Mouse (Mus musculus): ENCODE measurements at regions not wholly inside any gene's neighbourhood (a gene's known extent, or its start where the extent isn't known, plus 50 kb on each side); places are given as distances from the start of the nearest gene placed in this dataset.

- TF ChIP-seq POLR2A (IDR thresholded peaks at IDR 0.05; ENCODE audit: borderline replicate concordance, extremely low read depth, insufficient read depth, insufficient read length, poor library complexity, severe bottlenecking), result no peak
- TF ChIP-seq CTCF (IDR thresholded peaks at IDR 0.05; ENCODE audit: borderline replicate concordance, extremely low read depth, insufficient read depth, insufficient read length), result no peak
- DNase-seq (ENCODE audit: low read depth), result peak; percentile 92
Measured at GRCm38 (mm10) chr10:71754799-71755198, 407.2 kb downstream of the Ipmk start.

GRCm38 (mm10) chr10:71778903-71779302, 431.3 kb downstream of the Ipmk start:
- no peak for TF ChIP-seq CTCF (IDR thresholded peaks at IDR 0.05; ENCODE audit: borderline replicate concordance, extremely low read depth, insufficient read depth, insufficient read length)
- no peak for TF ChIP-seq POLR2A (IDR thresholded peaks at IDR 0.05; ENCODE audit: borderline replicate concordance, extremely low read depth, insufficient read depth, insufficient read length, poor library complexity, severe bottlenecking)
- DNase-seq (ENCODE audit: low read depth), result no peak

GRCm38 (mm10) chr10:71789241-71789640, 441.7 kb downstream of the Ipmk start:
- no peak for TF ChIP-seq POLR2A (IDR thresholded peaks at IDR 0.05; ENCODE audit: borderline replicate concordance, extremely low read depth, insufficient read depth, insufficient read length, poor library complexity, severe bottlenecking)
- TF ChIP-seq CTCF (IDR thresholded peaks at IDR 0.05; ENCODE audit: borderline replicate concordance, extremely low read depth, insufficient read depth, insufficient read length), result no peak
- peak; percentile 63 for DNase-seq (ENCODE audit: low read depth)

GRCm38 (mm10) chr10:71789936-71790335, 442.4 kb downstream of the Ipmk start:
- no peak for TF ChIP-seq CTCF (IDR thresholded peaks at IDR 0.05; ENCODE audit: borderline replicate concordance, extremely low read depth, insufficient read depth, insufficient read length)
- TF ChIP-seq POLR2A (IDR thresholded peaks at IDR 0.05; ENCODE audit: borderline replicate concordance, extremely low read depth, insufficient read depth, insufficient read length, poor library complexity, severe bottlenecking), result no peak
- peak; percentile 46 for DNase-seq (ENCODE audit: low read depth)

GRCm38 (mm10) chr10:71798638-71799037, 451.1 kb downstream of the Ipmk start:
- TF ChIP-seq POLR2A (IDR thresholded peaks at IDR 0.05; ENCODE audit: borderline replicate concordance, extremely low read depth, insufficient read depth, insufficient read length, poor library complexity, severe bottlenecking), result no peak
- no peak for TF ChIP-seq CTCF (IDR thresholded peaks at IDR 0.05; ENCODE audit: borderline replicate concordance, extremely low read depth, insufficient read depth, insufficient read length)
- DNase-seq (ENCODE audit: low read depth), result no peak

GRCm38 (mm10) chr10:71802457-71802856, 454.9 kb downstream of the Ipmk start:
- no peak for TF ChIP-seq POLR2A (IDR thresholded peaks at IDR 0.05; ENCODE audit: borderline replicate concordance, extremely low read depth, insufficient read depth, insufficient read length, poor library complexity, severe bottlenecking)
- no peak for TF ChIP-seq CTCF (IDR thresholded peaks at IDR 0.05; ENCODE audit: borderline replicate concordance, extremely low read depth, insufficient read depth, insufficient read length)
- DNase-seq (ENCODE audit: low read depth), result no peak

- TF ChIP-seq POLR2A (IDR thresholded peaks at IDR 0.05; ENCODE audit: borderline replicate concordance, extremely low read depth, insufficient read depth, insufficient read length, poor library complexity, severe bottlenecking) (no peak), CTCF (IDR thresholded peaks at IDR 0.05; ENCODE audit: borderline replicate concordance, extremely low read depth, insufficient read depth, insufficient read length) (no peak)
- DNase-seq (ENCODE audit: low read depth), result peak; percentile 66
Measured at GRCm38 (mm10) chr10:71832633-71833032, 485.1 kb downstream of the Ipmk start.

- TF ChIP-seq POLR2A (IDR thresholded peaks at IDR 0.05; ENCODE audit: borderline replicate concordance, extremely low read depth, insufficient read depth, insufficient read length, poor library complexity, severe bottlenecking), result no peak
- no peak for TF ChIP-seq CTCF (IDR thresholded peaks at IDR 0.05; ENCODE audit: borderline replicate concordance, extremely low read depth, insufficient read depth, insufficient read length)
- DNase-seq (ENCODE audit: low read depth), result no peak
Measured at GRCm38 (mm10) chr10:71835018-71835417, 487.5 kb downstream of the Ipmk start.

- DNase-seq (ENCODE audit: low read depth), result peak; percentile 48
- TF ChIP-seq POLR2A (IDR thresholded peaks at IDR 0.05; ENCODE audit: borderline replicate concordance, extremely low read depth, insufficient read depth, insufficient read length, poor library complexity, severe bottlenecking) (no peak), CTCF (IDR thresholded peaks at IDR 0.05; ENCODE audit: borderline replicate concordance, extremely low read depth, insufficient read depth, insufficient read length) (no peak)
Measured at GRCm38 (mm10) chr10:71857089-71857488, 509.5 kb downstream of the Ipmk start.

GRCm38 (mm10) chr10:71857518-71857973, 510.0 kb downstream of the Ipmk start:
- TF ChIP-seq CTCF (IDR thresholded peaks at IDR 0.05; ENCODE audit: borderline replicate concordance, extremely low read depth, insufficient read depth, insufficient read length), result peak; percentile 74
- no peak for TF ChIP-seq POLR2A (IDR thresholded peaks at IDR 0.05; ENCODE audit: borderline replicate concordance, extremely low read depth, insufficient read depth, insufficient read length, poor library complexity, severe bottlenecking)
- DNase-seq (ENCODE audit: low read depth), result peak; percentile 95

- no peak for TF ChIP-seq POLR2A (IDR thresholded peaks at IDR 0.05; ENCODE audit: borderline replicate concordance, extremely low read depth, insufficient read depth, insufficient read length, poor library complexity, severe bottlenecking)
- no peak for TF ChIP-seq CTCF (IDR thresholded peaks at IDR 0.05; ENCODE audit: borderline replicate concordance, extremely low read depth, insufficient read depth, insufficient read length)
- DNase-seq (ENCODE audit: low read depth), result peak; percentile 26
Measured at GRCm38 (mm10) chr10:71893726-71894125, 546.2 kb downstream of the Ipmk start.

- no peak for DNase-seq (ENCODE audit: low read depth)
- TF ChIP-seq POLR2A (IDR thresholded peaks at IDR 0.05; ENCODE audit: borderline replicate concordance, extremely low read depth, insufficient read depth, insufficient read length, poor library complexity, severe bottlenecking) (no peak), CTCF (IDR thresholded peaks at IDR 0.05; ENCODE audit: borderline replicate concordance, extremely low read depth, insufficient read depth, insufficient read length) (no peak)
Measured at GRCm38 (mm10) chr10:71905029-71905428, 557.5 kb downstream of the Ipmk start.
